Mouse (Mus musculus) left cerebral cortex, postnatal 25 days (tissue): Measurements from ENCODE around the gene Timm44. TPM values are rescaled to one million over a fixed set of nuclear protein-coding genes. Genes with fewer than 3 reads are reported as not detected.

ENCODE experiments used
- DNase-seq, 2 experiments: peaks; one replicate each; pipeline ENCODE4 v3.0.0; 2022; ENCODE audit warnings: low spot score in 2 of 2, mixed read lengths in 1 of 2
- intact Hi-C: fragments of 180-260 bp; cut with DNase I; formaldehyde crosslinking; loops from one replicate; pipeline ENCODE4 v1.15.1; 2025
- total RNA-seq, 2 experiments: library from RNA; stranded (reverse); gene quantifications; 2 replicates each; pipeline ENCODE4 v1.2.3; 2021

Timm44 gene
- total RNA-seq, 2 experiments from 2014 or later = 60.4 to 66.8 TPM

GRCm38 (mm10) chr8:4213210-4214005, 62.3 kb downstream of the Timm44 start:
- peak in 1 of 2 experiments; percentile 24 for DNase-seq
- intact Hi-C loops = no loop called here

GRCm38 (mm10) chr8:4212809-4213209, 62.9 kb downstream of the Timm44 start:
- intact Hi-C loops = no loop called here
- no peak for DNase-seq

DNA sequence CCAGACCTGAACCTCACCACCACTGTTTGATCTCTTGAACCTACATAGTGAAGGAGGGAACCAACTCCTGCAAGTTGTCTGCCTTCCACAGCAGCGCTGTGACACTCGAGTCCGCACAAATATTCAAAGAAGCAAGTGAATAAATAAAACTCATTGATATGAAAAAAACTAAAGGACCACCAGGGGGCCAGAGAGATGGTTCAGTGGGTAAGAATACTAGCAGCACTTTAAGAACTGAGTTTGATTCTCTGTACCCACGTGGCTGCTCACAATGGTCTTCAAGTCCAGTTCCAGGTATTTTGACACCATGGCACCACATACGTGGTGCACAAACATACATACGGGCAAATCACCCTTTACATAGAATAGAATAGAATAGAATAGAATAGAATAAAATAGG, 64.6 kb downstream of the Timm44 start:
- intact Hi-C loops = no loop called here
- DNase-seq = no peak

Other genes with a start within 250 kb of the Timm44 start
- under 1 TPM in 1 of 2 experiments, not detected in 1; 0.48 TPM for gene Cd209f, start 170.1 kb downstream of the Timm44 start, total RNA-seq
- not detected for gene Cd209g, start 141.8 kb downstream of the Timm44 start, total RNA-seq
- gene Evi5l, start 109.3 kb downstream of the Timm44 start, total RNA-seq = 100 to 1,000 TPM; 106 to 108 TPM
- 10 to 100 TPM; 37.7 to 41.3 TPM for gene Prr36, start 58.5 kb downstream of the Timm44 start, total RNA-seq
- not detected for gene Lrrc8e, start 49.1 kb downstream of the Timm44 start, total RNA-seq
- 10 to 100 TPM; 85.7 to 87.5 TPM for gene Map2k7, start 37.2 kb downstream of the Timm44 start, total RNA-seq
- under 1 TPM; 0.23 to 0.57 TPM for gene Gm49320, start 37.0 kb downstream of the Timm44 start, total RNA-seq
- 1 to 10 TPM; 6.4 to 7.8 TPM for gene Tgfbr3l, start 27.7 kb downstream of the Timm44 start, total RNA-seq
- 10 to 100 TPM; 32.4 to 33.2 TPM for gene Snapc2, start 22.8 kb downstream of the Timm44 start, total RNA-seq
- 100 to 1,000 TPM; 607 to 649 TPM for gene Ctxn1, start 16.6 kb downstream of the Timm44 start, total RNA-seq
- gene Ccl25, start 49.3 kb upstream of the Timm44 start, total RNA-seq = 10 to 100 TPM; 21.8 to 28.1 TPM
- gene Elavl1, start 49.5 kb upstream of the Timm44 start, total RNA-seq = 10 to 100 TPM; 72.2 to 76.6 TPM
- 10 to 100 TPM; 44.6 to 50.3 TPM for gene Cers4, start 217.1 kb upstream of the Timm44 start, total RNA-seq